Mouse (Mus musculus) monocyte, adult 2 months (primary cell): ENCODE results near the gene Pnmal2.

Experiments
- DNase-seq, 2 experiments: peaks; one replicate each; pipeline ENCODE4 v3.0.0; 2022; ENCODE audit warnings: low spot score in 2 of 2, low read depth in 1 of 2

Gene Pnmal2

DNA sequence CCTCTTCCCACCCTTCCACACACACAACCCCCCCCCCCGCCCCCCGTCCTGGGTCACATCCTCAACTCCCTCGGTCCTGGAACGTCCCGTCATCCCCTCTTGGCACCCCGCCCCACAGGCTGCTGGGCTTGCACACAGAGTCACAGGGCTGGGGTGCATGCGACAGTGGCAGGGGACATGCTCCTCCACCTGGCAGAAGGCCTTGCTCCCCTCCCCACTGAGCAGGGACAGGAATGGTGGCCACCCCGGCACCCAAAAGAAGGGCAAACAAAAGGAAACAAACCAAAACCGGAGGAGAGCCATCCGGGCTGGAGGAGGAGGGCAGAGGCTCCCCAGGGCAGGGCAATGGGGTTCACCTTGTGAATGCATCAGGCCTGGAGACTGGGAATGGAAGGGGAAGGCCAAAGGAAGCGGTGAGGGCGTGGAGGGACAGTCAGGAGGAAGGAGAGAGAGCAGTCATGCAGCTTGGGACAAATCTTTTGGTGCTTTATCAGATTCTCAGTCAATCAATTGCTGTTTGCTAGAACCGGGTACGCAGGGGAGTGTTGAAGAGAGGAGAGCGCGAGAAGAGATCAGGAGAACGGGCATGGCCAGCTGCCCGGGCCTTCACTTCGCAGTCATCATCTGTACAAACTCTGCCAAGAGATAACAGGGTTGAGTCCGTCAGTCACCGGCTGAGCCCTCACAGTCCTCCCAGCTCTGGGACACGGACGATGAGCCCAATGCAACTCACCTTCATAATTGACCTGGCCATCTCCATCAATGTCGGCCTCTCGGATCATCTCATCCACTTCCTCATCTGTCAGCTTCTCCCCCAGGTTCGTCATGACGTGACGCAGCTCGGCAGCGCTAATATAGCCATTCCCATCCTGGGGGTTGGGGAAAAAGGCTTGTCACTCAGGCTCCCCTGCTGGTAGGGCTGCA lies 27.9 kb upstream of the Pnmal2 start:
- no peak for DNase-seq

GRCm38 (mm10) chr7:16917447-16917846 lies 27.0 kb upstream of the Pnmal2 start:
- DNase-seq = no peak

GRCm38 (mm10) chr7:16918014-16918413 lies 26.5 kb upstream of the Pnmal2 start:
- no peak for DNase-seq

- DNase-seq = no peak
Observed at GRCm38 (mm10) chr7:16918670-16919069, 25.8 kb upstream of the Pnmal2 start.

GRCm38 (mm10) chr7:16919395-16920149 lies 24.9 kb upstream of the Pnmal2 start:
- DNase-seq = no peak

- no peak for DNase-seq
Observed at GRCm38 (mm10) chr7:16920150-16920579, 24.3 kb upstream of the Pnmal2 start.

GRCm38 (mm10) chr7:16920818-16921791 lies 23.4 kb upstream of the Pnmal2 start:
- no peak for DNase-seq

- DNase-seq = no peak
Observed at GRCm38 (mm10) chr7:16921881-16922335, 22.6 kb upstream of the Pnmal2 start.

- DNase-seq = no peak
Observed at GRCm38 (mm10) chr7:16922360-16922973, 22.0 kb upstream of the Pnmal2 start.

DNA sequence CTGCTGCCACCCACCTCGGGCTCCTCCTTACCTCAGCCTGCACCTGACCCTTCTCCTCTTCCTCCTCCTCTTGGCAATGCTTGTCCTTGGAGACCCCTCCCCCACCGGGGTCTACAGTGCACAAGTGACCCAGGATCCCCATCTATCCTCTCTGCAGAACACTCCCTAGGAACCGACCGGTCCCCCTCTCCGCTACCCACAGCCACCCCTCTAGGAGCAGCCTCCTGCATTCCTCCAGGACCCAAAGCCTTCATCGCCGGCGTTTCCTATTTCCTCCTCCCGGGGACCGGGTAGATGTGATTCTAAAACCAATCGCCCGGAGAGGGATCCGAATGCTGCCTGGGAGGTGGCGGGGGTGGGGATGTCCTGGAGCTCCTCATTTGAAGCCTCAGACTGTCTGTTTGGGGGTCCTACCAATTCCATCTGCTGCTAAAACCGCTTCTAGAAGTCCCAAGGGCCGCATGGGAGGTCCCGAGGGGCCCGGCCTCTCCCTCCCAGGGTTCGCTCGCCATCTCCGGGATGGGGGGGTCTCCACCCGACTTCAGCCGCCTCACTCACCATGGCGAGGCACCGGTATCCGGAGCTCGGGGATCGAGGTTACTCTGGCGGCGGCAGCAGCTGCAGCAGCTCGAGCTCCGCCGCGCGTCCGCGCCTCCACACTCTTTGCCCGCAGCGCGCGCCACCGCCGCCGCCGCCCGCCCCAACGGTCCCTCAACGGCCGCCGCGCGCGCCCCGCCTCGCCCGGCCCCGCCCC lies 21.0 kb upstream of the Pnmal2 start:
- DNase-seq = no peak

DNA sequence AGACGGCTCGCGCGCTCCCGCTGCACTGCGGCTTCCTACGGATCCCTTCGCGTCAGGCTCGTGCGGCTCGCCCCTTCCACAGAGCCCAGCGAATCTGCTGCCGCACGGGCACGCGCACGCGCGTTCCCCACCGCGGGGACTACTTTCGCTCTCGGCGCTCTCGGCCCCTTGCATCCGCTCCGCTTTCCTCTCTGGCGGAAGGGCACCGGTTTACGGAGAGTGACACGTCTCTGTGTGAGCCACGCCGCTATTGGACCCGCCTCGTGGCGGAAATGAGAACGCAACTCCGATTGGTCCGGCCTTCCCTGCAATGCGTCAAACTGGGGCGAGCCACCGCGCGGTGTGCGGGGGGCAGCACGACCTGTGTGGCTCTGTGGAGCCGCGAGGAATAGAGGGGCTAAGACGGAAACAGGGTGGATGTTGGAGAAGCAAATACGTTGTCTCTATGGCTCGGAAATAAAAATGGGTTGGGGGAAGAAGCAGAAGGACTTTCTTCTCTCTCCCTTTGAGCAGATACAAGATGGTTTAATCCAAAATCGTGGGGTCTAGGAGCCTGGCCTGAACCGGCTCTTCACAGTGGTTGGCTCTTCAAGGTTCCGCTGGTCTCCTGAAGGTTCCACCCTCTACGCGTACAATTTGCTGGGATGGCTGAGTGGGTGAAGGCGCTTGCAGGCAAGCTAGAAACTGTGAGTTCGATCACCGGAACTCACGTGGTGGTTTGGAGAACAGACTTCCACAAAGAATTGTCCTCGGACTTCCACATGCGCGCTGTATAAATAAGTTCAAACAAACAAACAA lies 20.2 kb upstream of the Pnmal2 start, which contains the start of gene Calm3:
Calm3 (minus strand) TSS at position 78 of the 798 bp plus-strand sequence.
- DNase-seq = peak; percentile 98 to 99

- DNase-seq = no peak
Observed at GRCm38 (mm10) chr7:16928341-16928740, 16.1 kb upstream of the Pnmal2 start.

- peak in 1 of 2 experiments; percentile 41 for DNase-seq
Observed at GRCm38 (mm10) chr7:16930850-16931249, 13.6 kb upstream of the Pnmal2 start.

- DNase-seq = peak in 1 of 2 experiments; percentile 64
Observed at GRCm38 (mm10) chr7:16931968-16932627, 12.4 kb upstream of the Pnmal2 start.

- DNase-seq = no peak
Observed at GRCm38 (mm10) chr7:16932704-16933577, 11.5 kb upstream of the Pnmal2 start.

DNA sequence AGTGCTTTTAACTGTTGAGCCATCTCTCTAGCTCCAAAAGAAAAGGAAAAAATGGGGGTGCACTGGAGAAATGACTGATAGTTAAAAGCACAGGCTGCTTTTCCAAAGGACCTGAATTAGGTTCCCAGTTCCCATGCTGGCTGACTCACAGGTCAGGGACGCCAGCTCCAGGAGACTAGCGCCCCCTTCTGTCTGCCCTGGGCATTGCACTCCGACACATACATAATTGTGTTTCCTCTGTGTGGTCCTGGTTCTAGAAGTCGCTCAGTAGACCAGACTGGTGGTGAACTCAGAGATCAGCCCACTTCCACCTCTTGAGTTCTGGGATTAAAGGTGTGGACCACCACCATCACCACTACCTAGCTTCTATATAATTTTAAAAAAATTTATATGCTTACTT lies 7.2 kb upstream of the Pnmal2 start:
- no peak for DNase-seq

DNA sequence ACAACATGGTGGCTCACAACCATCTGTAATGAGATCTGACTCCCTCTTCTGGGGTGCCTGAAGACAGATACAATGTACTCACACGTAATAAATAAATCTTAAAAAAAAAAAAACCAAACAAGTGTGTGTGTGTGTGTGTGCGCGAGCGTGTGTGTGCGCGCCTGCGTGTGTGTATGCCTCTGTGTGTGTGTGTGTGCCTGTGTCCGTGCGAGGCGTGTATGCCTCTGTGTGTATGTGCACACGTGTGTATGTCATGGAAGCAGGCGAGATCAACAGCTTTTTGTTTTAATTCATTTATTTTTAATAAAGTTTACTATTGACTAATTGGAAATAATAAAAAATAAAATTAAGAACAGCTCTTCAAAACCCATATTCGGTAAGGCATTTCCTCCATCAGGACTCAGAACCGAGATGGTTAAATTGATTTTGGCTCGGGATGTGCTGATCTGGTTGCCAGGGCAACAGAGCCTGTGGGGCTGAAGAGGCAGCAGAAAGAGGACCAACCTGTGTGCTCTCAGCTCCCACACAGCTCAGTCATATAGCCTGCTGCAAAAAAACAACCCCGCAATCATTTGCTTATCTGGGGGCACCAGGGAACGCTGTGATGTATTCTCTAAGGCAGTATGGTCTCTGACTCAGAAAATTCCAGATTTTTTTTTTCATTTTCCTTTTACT lies 6.2 kb upstream of the Pnmal2 start:
- DNase-seq = no peak
